Mouse (Mus musculus) embryo, embryonic 11 days (tissue): ENCODE measurements at regions not wholly inside any gene's neighbourhood (a gene's known extent, or its start where the extent isn't known, plus 50 kb on each side); places are given as distances from the start of the nearest gene placed in this dataset.

Source experiments
- DNase-seq: peaks from one replicate; pipeline ENCODE4 v3.0.0-alpha.2; 2015

DNA sequence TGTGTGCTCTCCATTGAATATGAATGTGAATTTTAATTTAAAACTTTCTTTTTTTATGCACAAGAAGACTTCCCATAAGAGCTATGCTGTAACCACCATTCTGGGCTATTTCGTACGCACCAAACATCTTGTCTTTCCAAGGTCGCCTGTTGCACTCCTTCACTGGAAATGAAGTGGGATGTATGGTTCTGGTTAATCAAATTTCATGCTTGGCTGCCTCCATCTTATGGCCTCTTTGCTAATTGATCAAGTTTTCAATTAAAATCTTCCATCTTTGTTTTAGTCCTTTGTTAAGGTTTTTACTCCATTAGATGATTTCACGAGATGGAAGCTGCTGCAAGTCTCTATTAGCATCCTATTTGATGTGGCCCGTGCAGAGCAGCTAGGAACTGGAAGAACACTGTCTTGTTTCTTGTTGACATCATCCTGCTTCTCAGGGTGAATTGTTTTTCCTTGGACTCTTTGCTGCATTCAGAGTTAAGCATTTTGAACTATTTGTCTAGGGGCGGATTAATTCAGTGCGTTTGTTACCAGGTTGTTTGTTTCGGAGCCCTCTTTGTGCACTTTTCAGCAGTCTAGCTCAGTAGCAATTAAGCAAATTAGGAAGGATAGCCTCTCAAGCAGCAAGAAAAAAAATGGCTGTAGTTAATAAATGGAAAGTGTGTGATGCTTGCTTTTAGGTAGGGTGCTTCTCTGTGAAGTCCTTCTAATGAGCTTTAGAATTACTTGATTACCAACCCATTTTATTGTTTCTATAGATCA lies 147.4 kb upstream of the Alcam start:
- DNase-seq = peak; percentile 6

DNA sequence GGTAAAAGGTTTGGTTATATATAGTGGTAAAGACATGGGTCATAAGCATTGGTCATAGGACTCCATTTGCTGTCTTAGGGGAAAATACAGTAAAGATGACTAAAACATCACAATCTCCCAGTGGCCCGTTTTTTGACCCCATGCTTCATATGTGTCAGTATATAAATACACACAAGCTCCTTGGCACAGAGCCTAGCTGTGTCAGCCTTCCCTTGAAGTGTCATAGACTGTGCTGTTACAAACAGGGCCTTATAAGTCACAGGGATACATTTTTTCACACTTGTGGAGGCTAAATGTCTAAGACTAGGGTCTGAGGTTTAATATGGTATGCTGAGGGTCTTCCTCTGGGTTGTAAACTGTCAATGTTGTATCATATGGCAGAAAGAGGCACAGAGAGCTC lies 144.4 kb upstream of the Alcam start:
- DNase-seq = no peak

DNA sequence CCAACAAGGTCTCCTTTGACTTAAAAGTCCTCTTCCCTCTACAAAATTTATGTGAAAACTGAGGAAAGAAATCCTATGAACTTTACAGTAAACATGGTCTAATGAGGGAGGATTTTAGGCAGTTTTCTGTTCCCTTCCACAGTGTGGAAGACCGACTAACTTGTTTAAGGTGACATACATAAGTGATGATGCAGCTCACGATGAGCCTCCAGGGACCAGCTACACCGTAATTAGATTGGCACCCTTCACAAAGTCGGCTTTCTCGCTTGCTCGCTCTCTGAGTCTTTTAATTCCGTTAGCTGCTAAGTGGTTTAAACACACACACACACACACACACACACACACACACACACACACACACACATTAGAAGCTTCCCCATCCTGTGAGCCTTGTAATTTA lies 143.3 kb upstream of the Alcam start:
- no peak for DNase-seq

DNA sequence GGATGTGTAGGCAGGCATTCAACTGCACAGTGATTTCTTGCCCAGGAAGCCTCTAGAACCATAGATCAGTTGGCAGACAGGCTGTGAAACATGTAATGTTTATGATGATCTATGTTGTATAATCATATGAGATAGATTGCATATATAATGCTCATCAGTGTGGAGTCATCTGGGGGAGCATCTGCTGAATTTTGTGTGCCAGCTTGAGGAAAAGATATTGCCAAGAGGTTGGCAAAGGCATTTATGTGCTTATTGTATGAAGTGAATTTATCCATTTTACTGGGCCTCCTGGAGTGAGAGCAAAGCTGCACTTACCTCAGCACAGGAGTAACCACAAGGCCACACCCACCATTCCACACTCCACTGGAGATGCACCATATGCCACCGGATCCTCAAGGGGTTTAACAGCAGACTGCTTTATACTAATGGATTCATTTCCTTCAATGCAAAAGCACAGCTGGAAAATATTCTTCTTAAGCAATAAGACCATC lies 134.5 kb upstream of the Alcam start:
- DNase-seq = no peak

DNA sequence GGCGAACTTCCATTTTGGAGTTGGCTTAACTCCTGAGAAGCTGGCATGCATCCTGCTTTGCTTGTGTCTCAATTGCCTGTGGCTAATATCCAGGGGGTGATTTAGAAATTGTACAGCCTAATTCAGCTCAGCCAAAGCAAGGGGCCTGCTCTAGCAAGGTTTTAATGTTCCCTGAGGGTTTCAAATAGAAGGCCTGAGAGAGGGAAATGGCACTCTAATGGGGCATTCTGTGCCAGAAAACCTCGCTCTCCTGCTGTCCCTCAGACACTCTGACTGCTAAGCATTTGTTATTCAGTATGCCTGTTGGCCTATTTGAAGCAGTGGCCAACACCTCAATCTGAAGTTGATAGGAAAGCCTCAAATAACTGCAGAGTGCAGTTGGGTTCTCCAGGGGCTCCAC lies 115.2 kb upstream of the Alcam start:
- no peak for DNase-seq

DNA sequence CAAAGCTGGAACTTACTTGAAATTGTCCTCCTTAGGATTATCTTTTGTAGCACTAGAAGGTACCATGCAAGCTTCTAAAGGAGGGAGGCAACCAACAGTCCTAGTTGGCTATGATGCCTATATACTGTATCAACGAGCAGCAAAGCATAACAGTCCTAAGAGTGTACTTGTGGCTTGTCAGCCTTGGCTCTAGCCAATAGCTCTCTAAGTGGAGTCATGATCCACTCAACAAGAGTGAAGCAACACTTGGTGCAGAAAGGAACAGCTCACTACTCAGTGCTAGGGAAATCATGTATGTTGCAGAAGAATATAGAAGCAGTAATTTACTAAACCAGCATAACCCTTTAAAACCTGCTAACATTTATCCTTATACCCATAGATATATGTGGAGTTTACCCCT lies 82.4 kb upstream of the Alcam start:
- DNase-seq = no peak

DNA sequence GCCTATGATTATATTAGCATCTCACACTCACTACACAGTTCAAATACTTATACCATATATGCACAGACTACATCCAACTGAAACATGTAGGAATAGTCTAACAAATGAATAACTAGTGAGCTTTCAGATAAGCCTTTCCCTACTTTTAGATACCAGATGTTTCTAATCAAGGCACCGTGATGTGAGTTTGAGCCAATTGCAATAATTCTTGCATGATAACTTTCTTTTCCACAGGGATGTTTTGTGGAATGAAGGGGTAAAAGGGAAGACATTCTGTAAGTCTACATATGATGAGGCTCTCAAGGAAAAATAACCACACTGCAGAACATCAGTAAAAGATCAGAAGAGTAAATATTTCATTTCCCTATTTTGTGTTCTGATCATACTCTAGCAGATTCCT lies 80.7 kb upstream of the Alcam start:
- no peak for DNase-seq

DNA sequence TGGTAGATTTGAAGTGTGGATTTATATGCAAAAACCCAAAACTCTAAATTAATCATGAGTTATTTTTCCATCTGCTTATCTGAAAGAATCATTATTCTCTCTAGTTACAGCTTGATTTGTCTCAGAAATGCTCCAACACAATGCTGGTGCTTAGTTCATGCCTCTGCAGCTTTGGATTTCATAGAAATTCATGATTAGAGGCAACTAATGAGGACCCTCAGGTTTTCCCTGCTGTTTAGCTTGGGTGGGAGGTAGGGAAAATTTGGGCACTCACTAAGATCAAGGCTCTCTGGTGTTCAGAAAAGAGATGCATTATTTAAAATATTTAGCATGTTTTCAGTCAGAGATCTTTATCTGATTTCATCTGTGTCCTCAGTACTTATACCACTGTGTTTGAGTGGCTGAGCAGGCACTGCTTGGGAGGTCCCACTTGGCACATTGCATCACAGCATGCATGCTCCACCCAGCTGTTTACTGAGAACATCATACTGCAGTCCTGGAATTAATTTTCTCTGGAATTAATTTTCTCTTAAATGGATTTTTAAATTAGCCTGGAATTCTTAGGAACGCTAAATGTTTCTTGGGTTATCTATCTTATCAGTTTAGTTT lies 78.7 kb upstream of the Alcam start:
- DNase-seq = no peak

DNA sequence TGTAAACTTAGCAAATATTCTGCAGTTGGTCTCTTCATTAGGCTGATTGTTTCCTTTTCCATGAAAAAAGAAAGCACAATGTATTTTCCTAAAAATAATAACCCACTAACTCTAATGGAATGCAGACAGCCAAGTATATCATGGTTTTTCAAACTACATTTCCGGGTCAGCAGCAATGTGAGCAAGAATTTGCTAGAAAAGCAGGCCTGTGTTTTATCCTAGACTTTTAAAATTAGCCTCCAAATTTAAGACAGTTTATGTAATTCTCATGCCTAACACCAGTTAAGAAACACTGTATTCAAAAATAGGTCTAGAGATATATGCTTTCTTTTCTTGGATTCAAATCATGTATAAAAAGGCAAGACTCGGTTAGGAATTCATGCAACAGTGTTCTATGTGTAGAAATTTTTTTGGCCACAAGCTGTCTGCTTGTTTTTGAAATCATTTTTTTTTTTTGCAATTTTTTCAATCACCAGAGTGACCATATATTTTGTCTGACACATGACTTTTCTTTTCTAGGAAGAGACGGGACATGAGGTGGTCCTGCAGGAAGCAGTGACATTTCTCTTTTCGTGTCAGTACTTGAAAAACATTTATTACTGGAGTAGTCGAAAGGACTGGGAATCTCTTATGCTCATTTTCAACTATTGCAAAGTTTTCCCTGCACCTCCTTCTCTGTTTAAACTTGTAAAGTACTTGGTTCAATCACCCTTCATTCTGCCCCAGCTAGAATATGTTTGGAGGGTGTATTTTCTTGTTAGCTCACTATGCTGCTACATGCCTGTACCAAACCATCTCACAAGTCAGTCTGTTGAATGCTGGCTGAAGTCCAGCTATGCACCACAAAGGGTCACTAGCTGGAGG lies 59.9 kb upstream of the Alcam start:
- no peak for DNase-seq

DNA sequence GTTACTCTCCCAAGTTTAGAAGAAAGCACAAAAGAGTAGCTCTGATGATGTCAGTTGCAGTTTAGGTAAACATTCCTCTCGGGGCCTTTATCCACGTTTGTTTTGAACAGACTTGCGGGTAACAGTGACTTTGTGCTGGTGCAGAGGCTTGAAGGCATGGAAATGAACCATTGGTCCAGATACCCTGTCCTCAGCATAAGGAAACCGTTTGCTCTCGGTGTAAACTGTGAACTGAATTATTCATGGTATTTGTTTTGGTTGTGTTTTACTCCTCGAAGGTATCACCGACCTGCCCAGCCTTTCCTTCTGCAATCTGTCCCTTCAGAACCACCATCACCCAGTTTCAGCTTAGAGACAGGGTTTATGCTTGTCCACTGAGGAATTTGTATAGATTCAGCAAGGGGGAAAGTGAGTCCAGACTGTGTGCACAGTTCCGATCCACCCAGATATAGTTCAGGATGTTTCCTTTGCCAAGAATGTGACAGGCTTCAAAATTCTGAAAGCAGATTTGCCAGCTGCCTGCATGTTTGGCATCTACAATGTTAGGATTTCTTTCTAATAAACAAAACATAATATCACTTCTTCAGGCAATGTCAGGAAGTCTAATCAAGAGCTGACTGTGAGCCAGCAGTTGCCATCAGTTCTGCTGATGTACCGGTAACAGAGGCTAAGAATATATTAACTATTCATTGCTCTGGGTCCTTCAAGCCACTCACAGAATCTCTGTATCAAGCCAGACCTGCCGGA lies 54.9 kb upstream of the Alcam start:
- DNase-seq = no peak
